Mouse (Mus musculus): Measurements from ENCODE around the gene Ltbp1.

Gene Ltbp1

GRCm38 (mm10) chr17:75055235-75055634 is 49.9 kb downstream of the Ltbp1 start:
- intact Hi-C loops (cut with DNase I), result no loop called here

GRCm38 (mm10) chr17:75055961-75056360 is 50.6 kb downstream of the Ltbp1 start:
- intact Hi-C loops (cut with DNase I), result no loop called here

GRCm38 (mm10) chr17:75056631-75057030 is 51.3 kb downstream of the Ltbp1 start:
- intact Hi-C loops (cut with DNase I), result no loop called here

- intact Hi-C loops (cut with DNase I), result no loop called here
These were observed 61.0 kb downstream of the Ltbp1 start for GRCm38 (mm10) chr17:75066340-75066739.

GRCm38 (mm10) chr17:75067314-75067713 is 61.9 kb downstream of the Ltbp1 start:
- intact Hi-C loops (cut with DNase I), result no loop called here

- intact Hi-C loops (cut with DNase I), result no loop called here
These were observed 63.9 kb downstream of the Ltbp1 start for GRCm38 (mm10) chr17:75069232-75069631.

GRCm38 (mm10) chr17:75071174-75071573 is 65.8 kb downstream of the Ltbp1 start:
- intact Hi-C loops (cut with DNase I), result no loop called here

- intact Hi-C loops (cut with DNase I), result no loop called here
These were observed 66.4 kb downstream of the Ltbp1 start for GRCm38 (mm10) chr17:75071749-75072148.

- intact Hi-C loops (cut with DNase I), result no loop called here
These were observed 68.5 kb downstream of the Ltbp1 start for GRCm38 (mm10) chr17:75073887-75074286.

GRCm38 (mm10) chr17:75074978-75075699 is 69.8 kb downstream of the Ltbp1 start:
- intact Hi-C loops (cut with DNase I), result no loop called here

- intact Hi-C loops (cut with DNase I), result loop anchor here (10.0 kb wide), 2 partner anchors 303 to 347 kb away; no protein-coding TSS in a partner anchor
These were observed 76.0 kb downstream of the Ltbp1 start for GRCm38 (mm10) chr17:75081401-75081800.

- intact Hi-C loops (cut with DNase I), result loop anchor here (10.0 kb wide), 2 partner anchors 302 to 348 kb away; no protein-coding TSS in a partner anchor
These were observed 77.1 kb downstream of the Ltbp1 start for GRCm38 (mm10) chr17:75082449-75082848.

- intact Hi-C loops (cut with DNase I), result loop anchor here (5.0 to 10.0 kb wide), 4 partner anchors 70 to 353 kb away; no protein-coding TSS in a partner anchor
These were observed 82.1 kb downstream of the Ltbp1 start for GRCm38 (mm10) chr17:75087296-75087941.

GRCm38 (mm10) chr17:75088232-75088631 is 82.9 kb downstream of the Ltbp1 start:
- intact Hi-C loops (cut with DNase I), result loop anchor here (5.0 to 10.0 kb wide), 4 partner anchors 71 to 353 kb away; no protein-coding TSS in a partner anchor

GRCm38 (mm10) chr17:75088727-75089126 is 83.4 kb downstream of the Ltbp1 start:
- intact Hi-C loops (cut with DNase I), result loop anchor here (5.0 to 10.0 kb wide), 4 partner anchors 71 to 354 kb away; no protein-coding TSS in a partner anchor

GRCm38 (mm10) chr17:75090556-75090955 is 85.2 kb downstream of the Ltbp1 start:
- intact Hi-C loops (cut with DNase I), result loop anchor here (10.0 kb wide), 1 partner anchor 444 kb away; no protein-coding TSS in a partner anchor

- intact Hi-C loops (cut with DNase I), result loop anchor here (10.0 kb wide), 1 partner anchor 441 kb away; no protein-coding TSS in a partner anchor
These were observed 88.2 kb downstream of the Ltbp1 start for GRCm38 (mm10) chr17:75093563-75093962.

GRCm38 (mm10) chr17:75094591-75094990 is 89.2 kb downstream of the Ltbp1 start:
- intact Hi-C loops (cut with DNase I), result loop anchor here (10.0 kb wide), 1 partner anchor 440 kb away; no protein-coding TSS in a partner anchor

GRCm38 (mm10) chr17:75096727-75097126 is 91.4 kb downstream of the Ltbp1 start:
- intact Hi-C loops (cut with DNase I), result loop anchor here (10.0 kb wide), 1 partner anchor 438 kb away; no protein-coding TSS in a partner anchor

GRCm38 (mm10) chr17:75097367-75097766 is 92.0 kb downstream of the Ltbp1 start:
- intact Hi-C loops (cut with DNase I), result loop anchor here (10.0 kb wide), 1 partner anchor 437 kb away; no protein-coding TSS in a partner anchor

GRCm38 (mm10) chr17:75101215-75101614 is 95.8 kb downstream of the Ltbp1 start:
- intact Hi-C loops (cut with DNase I), result no loop called here

- intact Hi-C loops (cut with DNase I), result no loop called here
These were observed 96.6 kb downstream of the Ltbp1 start for GRCm38 (mm10) chr17:75101994-75102393.

Measured in adrenal gland (tissue).